ENCODE assay signal across 32 mouse cellular contexts in genomic region chr1:169283440-169283839, GRCm38 (mm10).
A peak's percentile ranks its signal among the peaks of the same experiment; 100 is the strongest.
DNase-seq lines count a peak whose midpoint lies in the region; ATAC-seq and TF ChIP-seq lines count a peak whose summit lies in the region.
"Had no signal": no experiment of that assay in that cellular context is flagged by ENCODE, and none has a peak within 500 bp of the region (broad histone marks: within the 10 kb centered on the region; RNA-seq: fewer than 3 reads in every experiment).

No protein-coding gene starts in this region.

- ATAC-seq in forebrain, embryonic 14.5 days: peak; percentile 44; the same call in 1 of the 2 replicates
- ATAC-seq in forebrain, embryonic 12.5 days (ENCODE audit: low FRiP score): no peak
- ATAC-seq in forebrain, postnatal 0 days: peak; percentile 81
- ATAC-seq in intestine, postnatal 0 days: no peak
- ATAC-seq: hindbrain, embryonic 16.5 days; intestine, embryonic 15.5 days; Patski had no signal

- no peak for TF ChIP-seq CTCF in forebrain, postnatal 0 days (IDR thresholded peaks at IDR 0.05; ENCODE audit: low read depth)
- TF ChIP-seq CTCF in intestine, postnatal 0 days (IDR thresholded peaks at IDR 0.05; ENCODE audit: low read depth): no peak

- H3K27me3 ChIP-seq in forebrain, embryonic 14.5 days (replicated peaks; ENCODE audit: control insufficient read depth, insufficient read depth, low read length): no peaks in the 10 kb centered on the region
- no peaks in the 10 kb centered on the region for H3K27me3 ChIP-seq in forebrain, embryonic 12.5 days
- no peaks in the 10 kb centered on the region for H3K27me3 ChIP-seq in forebrain, postnatal 0 days (ENCODE audit: insufficient read depth, low read length)
- H3K27me3 ChIP-seq in intestine, postnatal 0 days (replicated peaks; ENCODE audit: control insufficient read depth, insufficient read depth, low read length): no peaks in the 10 kb centered on the region
- H3K27me3 ChIP-seq: CH12.LX; embryonic facial prominence, embryonic 13.5 days; heart, embryonic 12.5 days; heart, embryonic 15.5 days; hindbrain, embryonic 13.5 days; intestine, embryonic 15.5 days; Patski had no signal

- no peak overlapping the region for H3K27ac ChIP-seq in forebrain, embryonic 14.5 days (ENCODE audit: low read depth, low read length)
- H3K27ac ChIP-seq in forebrain, embryonic 12.5 days: no peak overlapping the region
- no peak overlapping the region for H3K27ac ChIP-seq in forebrain, postnatal 0 days (ENCODE audit: low read depth, low read length)
- H3K27ac ChIP-seq in intestine, postnatal 0 days (ENCODE audit: low read depth, low read length): no peak overlapping the region
- H3K27ac ChIP-seq: embryonic facial prominence, embryonic 10.5 days; embryonic facial prominence, embryonic 13.5 days; gastrocnemius, adult 2 months; heart, embryonic 15.5 days; hindbrain, embryonic 10.5 days; hindbrain, embryonic 13.5 days; intestine, embryonic 15.5 days had no signal

- no peaks in the 10 kb centered on the region for H3K36me3 ChIP-seq in forebrain, embryonic 14.5 days (ENCODE audit: control insufficient read depth, insufficient read depth, low read length)
- no peaks in the 10 kb centered on the region for H3K36me3 ChIP-seq in forebrain, embryonic 12.5 days (replicated peaks)
- no peaks in the 10 kb centered on the region for H3K36me3 ChIP-seq in forebrain, postnatal 0 days (ENCODE audit: insufficient read depth)
- no peaks in the 10 kb centered on the region for H3K36me3 ChIP-seq in intestine, postnatal 0 days (ENCODE audit: control insufficient read depth, insufficient read depth)
- H3K36me3 ChIP-seq: embryonic facial prominence, embryonic 10.5 days; embryonic facial prominence, embryonic 13.5 days; G1E; heart, embryonic 12.5 days; heart, embryonic 15.5 days; hindbrain, embryonic 10.5 days; hindbrain, embryonic 13.5 days; intestine, embryonic 15.5 days had no signal

- DNase-seq in forebrain, embryonic 14.5 days (ENCODE audit: low spot score): peak; percentile 35
- DNase-seq in right cerebral cortex, postnatal 10 days (ENCODE audit: low spot score in 2 of 2): peak; percentile 21 to 27
- no peak for DNase-seq in right cerebral cortex, postnatal 25 days
- no peak for DNase-seq in forebrain, postnatal 0 days
- DNase-seq in urinary bladder, postnatal 36 days (ENCODE audit: low spot score in 2 of 2): no peak
- DNase-seq: adrenal gland, postnatal 10 days; adrenal gland, postnatal 36 days; B cell, adult 2 months; cerebellum, adult 11-12 months; cerebellum, adult 8-10 months; cerebellum, postnatal 10 days; cerebellum, postnatal 36 days; embryo, embryonic 11 days; gastrocnemius, adult 2 months; gastrocnemius, postnatal 14 days; heart, adult 11 months; heart, postnatal 10 days; heart, postnatal 36 days had no signal

- no peak overlapping the region for H3K4me2 ChIP-seq in forebrain, embryonic 14.5 days (ENCODE audit: low read length)
- H3K4me2 ChIP-seq in forebrain, embryonic 12.5 days: no peak overlapping the region
- no peak overlapping the region for H3K4me2 ChIP-seq in forebrain, postnatal 0 days (ENCODE audit: low read depth)
- H3K4me2 ChIP-seq in intestine, postnatal 0 days (replicated peaks; ENCODE audit: low read depth): no peak overlapping the region
- H3K4me2 ChIP-seq: embryonic facial prominence, embryonic 13.5 days; heart, embryonic 12.5 days; heart, embryonic 15.5 days; hindbrain, embryonic 13.5 days; intestine, embryonic 15.5 days had no signal

- H3K4me1 ChIP-seq in forebrain, embryonic 14.5 days (ENCODE audit: control insufficient read depth, insufficient read depth, low read length): no peaks in the 10 kb centered on the region
- H3K4me1 ChIP-seq in forebrain, embryonic 12.5 days: no peaks in the 10 kb centered on the region
- no peaks in the 10 kb centered on the region for H3K4me1 ChIP-seq in forebrain, postnatal 0 days (ENCODE audit: insufficient read depth)
- no peaks in the 10 kb centered on the region for H3K4me1 ChIP-seq in intestine, postnatal 0 days (replicated peaks; ENCODE audit: control insufficient read depth, insufficient read depth, low read length)
- H3K4me1 ChIP-seq: embryonic facial prominence, embryonic 10.5 days; embryonic facial prominence, embryonic 13.5 days; heart, embryonic 12.5 days; heart, embryonic 15.5 days; hindbrain, embryonic 10.5 days; hindbrain, embryonic 13.5 days; intestine, embryonic 15.5 days had no signal

- peaks cover 3% of the 10 kb centered on the region; the same call in 1 of the 2 replicates for H3K9me3 ChIP-seq in forebrain, embryonic 14.5 days (replicated peaks; ENCODE audit: control insufficient read depth, low read length)
- no peaks in the 10 kb centered on the region for H3K9me3 ChIP-seq in forebrain, embryonic 12.5 days
- H3K9me3 ChIP-seq in forebrain, postnatal 0 days (ENCODE audit: low read length): no peaks in the 10 kb centered on the region
- no peaks in the 10 kb centered on the region for H3K9me3 ChIP-seq in intestine, postnatal 0 days (ENCODE audit: control insufficient read depth)
- H3K9me3 ChIP-seq: embryonic facial prominence, embryonic 10.5 days; embryonic facial prominence, embryonic 13.5 days; heart, embryonic 12.5 days; heart, embryonic 15.5 days; hindbrain, embryonic 10.5 days; hindbrain, embryonic 13.5 days; intestine, embryonic 15.5 days had no signal

- H3K9ac ChIP-seq in forebrain, embryonic 14.5 days (ENCODE audit: low read length): no peak overlapping the region
- no peak overlapping the region for H3K9ac ChIP-seq in forebrain, embryonic 12.5 days
- no peak overlapping the region for H3K9ac ChIP-seq in forebrain, postnatal 0 days
- H3K9ac ChIP-seq in intestine, postnatal 0 days (ENCODE audit: low read depth, low read length): no peak overlapping the region
- H3K9ac ChIP-seq: embryonic facial prominence, embryonic 13.5 days; heart, embryonic 12.5 days; heart, embryonic 15.5 days; hindbrain, embryonic 13.5 days; intestine, embryonic 15.5 days had no signal

- 79% methylated on average over 5 of the region's 5 CpGs for WGBS in forebrain, embryonic 14.5 days
- WGBS in forebrain, embryonic 12.5 days: 84% methylated on average over 5 of the region's 5 CpGs
- 66% methylated on average over 5 of the region's 5 CpGs for WGBS in forebrain, postnatal 0 days
- 92% methylated on average over 5 of the region's 5 CpGs for WGBS in intestine, postnatal 0 days

- no peak overlapping the region for H3K4me3 ChIP-seq in forebrain, embryonic 14.5 days (ENCODE audit: low read depth, low read length)
- H3K4me3 ChIP-seq in forebrain, embryonic 12.5 days (replicated peaks): no peak overlapping the region
- no peak overlapping the region for H3K4me3 ChIP-seq in forebrain, postnatal 0 days (ENCODE audit: low read depth, low read length)
- no peak overlapping the region for H3K4me3 ChIP-seq in intestine, postnatal 0 days (ENCODE audit: low read depth, low read length)
- H3K4me3 ChIP-seq: embryonic facial prominence, embryonic 10.5 days; embryonic facial prominence, embryonic 13.5 days; erythroblast, embryonic 14.5 days; gastrocnemius, adult 2 months; heart, embryonic 12.5 days; heart, embryonic 15.5 days; hindbrain, embryonic 10.5 days; hindbrain, embryonic 13.5 days; intestine, embryonic 15.5 days had no signal

Comparison
In these comparisons a context has a peak if more than half of its experiments do, and no peak if none do; other contexts are left out.
1. ATAC-seq: peak in forebrain, embryonic 14.5 days (single experiment) and forebrain, postnatal 0 days (single experiment); none in forebrain, embryonic 12.5 days (single experiment) and intestine, postnatal 0 days (single experiment).
2. DNase-seq: peak in forebrain, embryonic 14.5 days (single experiment) and right cerebral cortex, postnatal 10 days (2 of 2); none in right cerebral cortex, postnatal 25 days (single experiment), forebrain, postnatal 0 days (single experiment) and urinary bladder, postnatal 36 days (0 of 2).